Mouse (Mus musculus): Measurements from ENCODE around the gene Sirt1.

DNA sequence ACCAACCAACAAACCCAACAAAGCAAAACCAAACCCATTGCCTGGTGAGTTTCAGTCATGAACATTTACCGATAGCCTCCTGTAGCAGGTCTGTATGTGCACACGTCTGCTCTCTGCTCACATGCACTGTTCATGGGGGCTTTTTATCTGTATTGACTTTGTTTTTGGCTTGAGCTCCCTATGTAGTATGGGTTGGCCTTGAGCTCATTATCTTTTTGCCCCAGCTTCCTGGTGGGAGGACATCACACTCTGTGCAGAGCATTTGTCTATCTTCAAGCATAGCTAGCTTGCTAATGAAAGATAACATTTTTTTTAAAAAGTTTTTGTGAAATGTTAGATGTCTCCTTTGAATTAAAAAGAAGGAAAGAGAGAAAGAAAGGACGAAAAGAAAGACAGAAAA, 104.5 kb downstream of the Sirt1 start:
- TF ChIP-seq POLR2A (IDR thresholded peaks at IDR 0.05; ENCODE audit: low read depth, low read length) (no peak), CTCF (IDR thresholded peaks at IDR 0.05; ENCODE audit: extremely low read depth, insufficient read depth, insufficient read length, insufficient replicate concordance) (no peak)
